Mouse (Mus musculus) liver (tissue): ENCODE data around the gene Lsm10.

Source experiments
- DNase-seq: peaks from one replicate; pipeline ENCODE4 v3.0.0-alpha.2; 2020; ENCODE audit warnings: mixed read lengths

The Lsm10 gene

DNA sequence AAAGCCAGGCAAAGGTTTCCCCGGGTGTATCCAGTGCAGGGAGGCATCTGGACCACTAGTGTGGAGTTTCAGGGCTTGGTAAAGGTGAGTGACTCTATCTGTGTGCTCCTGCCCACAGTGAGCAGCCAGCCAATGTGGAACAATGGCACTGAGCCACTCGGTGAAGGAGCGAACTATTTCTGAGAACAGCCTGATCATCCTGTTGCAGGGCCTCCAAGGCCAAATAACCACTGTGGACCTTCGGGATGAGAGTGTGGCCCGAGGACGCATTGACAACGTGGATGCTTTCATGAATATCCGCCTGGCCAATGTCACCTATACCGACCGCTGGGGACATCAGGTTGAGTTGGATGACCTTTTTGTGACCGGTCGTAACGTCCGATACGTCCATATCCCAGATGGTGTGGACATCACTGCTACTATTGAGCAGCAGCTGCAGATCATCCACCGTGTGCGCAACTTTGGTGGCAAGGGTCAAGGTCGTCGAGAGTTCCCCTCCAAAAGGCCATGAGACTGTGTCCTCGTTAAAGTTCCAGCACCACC lies 1.4 kb downstream of the Lsm10 start:
- no peak for DNase-seq

DNA sequence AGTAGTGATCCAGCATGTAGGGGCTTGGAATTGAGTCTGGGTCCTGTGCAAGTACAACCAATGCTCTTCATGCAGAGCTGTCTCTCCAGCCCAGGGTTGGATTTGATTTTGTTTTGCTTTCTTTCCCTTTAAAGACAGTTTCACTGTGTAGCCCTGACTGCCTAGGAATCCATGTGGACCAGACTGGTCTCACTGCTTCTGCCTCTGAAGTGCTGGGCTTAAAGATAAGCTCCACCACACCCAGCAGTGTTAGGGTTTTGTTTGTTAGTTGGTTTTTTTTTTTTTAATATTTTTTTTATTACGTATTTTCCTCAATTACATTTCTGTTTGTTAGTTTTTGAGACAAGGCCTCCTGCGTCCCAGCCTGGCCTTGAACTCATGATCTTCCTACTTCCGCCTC lies 2.9 kb downstream of the Lsm10 start:
- peak; percentile 50 for DNase-seq

DNA sequence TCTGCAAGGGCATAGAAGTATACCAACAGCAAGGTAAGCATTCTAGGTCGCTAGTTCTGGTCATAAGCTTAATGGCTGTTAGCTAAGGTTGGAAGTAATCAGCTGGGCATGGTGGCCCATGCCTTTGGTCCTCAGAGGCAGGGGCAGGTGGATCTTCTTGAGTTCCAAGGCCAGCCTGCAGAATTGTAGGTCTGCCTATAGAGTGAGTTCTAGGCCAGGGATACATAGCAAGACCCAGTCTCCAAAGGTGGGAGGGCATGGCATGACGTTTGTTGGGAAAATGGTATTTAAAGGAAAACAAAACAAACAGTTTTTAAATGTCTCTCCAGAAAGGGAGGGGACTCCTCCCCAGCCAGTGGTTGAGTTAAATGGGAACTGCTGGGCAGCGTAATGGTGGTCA lies 4.3 kb downstream of the Lsm10 start:
- DNase-seq = no peak

DNA sequence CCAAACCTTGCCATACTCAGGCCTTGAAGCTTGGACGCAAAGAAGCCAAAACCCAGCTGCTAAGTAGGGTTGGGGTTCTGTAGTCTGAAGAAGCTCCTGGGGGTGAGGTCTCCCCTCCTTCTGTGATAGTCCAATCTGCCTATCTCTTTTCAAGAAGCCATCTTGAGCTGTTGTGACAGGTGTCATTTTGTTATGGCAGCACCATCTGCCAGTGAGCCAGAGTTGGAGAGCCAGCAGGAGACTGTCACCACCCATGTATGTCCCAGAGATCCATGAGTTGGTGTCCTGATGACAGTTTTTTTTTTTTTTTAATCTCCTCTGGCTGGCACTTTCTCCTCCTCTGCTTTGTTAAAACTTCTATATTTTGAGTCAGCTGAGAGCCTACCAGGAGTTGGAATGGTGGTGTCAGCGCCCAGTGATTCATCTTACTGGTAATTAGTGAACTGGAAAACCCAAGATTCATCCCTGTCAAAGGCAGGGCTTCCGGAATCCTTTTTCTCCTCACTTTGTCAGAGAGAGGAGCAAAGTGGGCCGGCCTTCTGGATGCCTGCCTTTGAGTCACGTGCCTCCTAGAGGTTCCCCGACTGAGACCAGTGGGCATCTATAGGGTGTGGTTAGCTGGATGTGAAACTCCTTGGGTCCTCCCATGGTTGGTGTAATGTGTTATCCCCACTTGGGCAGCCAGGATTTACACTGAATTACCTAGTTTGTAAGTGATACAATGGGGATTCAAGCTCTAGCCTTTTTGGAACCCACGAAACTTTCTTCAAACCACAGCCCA lies 5.8 kb downstream of the Lsm10 start:
- peak; percentile 83 for DNase-seq

DNA sequence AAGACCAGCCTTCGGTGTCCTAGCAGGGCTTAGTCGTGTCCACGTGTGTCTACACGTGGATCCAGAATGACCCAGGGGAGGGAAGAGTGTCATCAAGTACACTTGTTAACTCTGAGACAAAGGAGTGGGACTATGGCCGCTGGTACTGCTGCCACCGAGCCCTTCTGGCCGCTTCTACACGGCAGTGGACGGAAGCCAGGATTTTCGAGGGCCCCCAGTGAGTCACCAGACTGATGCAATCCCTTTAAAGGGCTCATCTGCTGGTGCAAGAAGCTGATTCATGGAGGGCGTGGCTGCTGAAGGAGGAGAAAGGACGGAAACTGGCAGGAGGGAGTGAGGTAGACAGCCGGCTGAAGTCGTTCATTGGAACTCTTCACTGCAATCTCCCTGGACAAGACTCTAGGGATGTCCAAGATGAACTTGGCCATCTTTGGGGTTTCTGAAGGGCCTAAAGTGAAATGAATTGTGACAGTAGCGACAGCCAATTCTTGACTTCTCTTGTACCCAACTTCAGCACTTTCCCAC lies 6.7 kb downstream of the Lsm10 start:
- DNase-seq = peak; percentile 93

DNA sequence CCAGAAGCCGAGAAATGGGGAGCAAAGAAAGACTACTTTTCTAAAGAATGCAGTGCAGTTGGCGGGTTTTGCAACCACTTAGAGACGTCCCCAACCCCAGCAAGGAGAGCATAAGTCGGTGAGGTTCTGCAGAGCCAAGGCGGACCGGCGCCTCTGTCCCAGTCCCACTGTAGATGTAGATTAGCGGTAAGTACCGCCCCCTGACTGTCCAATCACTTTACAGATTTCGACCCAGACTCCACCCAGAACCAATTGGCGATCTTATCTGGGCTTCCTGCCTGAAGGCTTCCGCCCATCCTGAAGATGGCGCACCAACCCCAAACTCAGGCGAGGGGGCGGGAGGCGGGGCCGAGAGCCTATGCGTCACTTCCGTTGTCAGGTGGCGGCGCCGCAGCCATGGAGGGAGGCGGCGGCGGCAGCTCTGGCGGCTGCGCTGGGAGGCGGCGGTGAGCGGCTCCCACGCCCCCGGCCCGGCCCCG lies 7.2 kb downstream of the Lsm10 start, which contains the start of gene Stk40:
Gene Stk40 (plus strand): TSS at position 368 of the 479 bp plus-strand sequence.
- DNase-seq = peak; percentile 98

DNA sequence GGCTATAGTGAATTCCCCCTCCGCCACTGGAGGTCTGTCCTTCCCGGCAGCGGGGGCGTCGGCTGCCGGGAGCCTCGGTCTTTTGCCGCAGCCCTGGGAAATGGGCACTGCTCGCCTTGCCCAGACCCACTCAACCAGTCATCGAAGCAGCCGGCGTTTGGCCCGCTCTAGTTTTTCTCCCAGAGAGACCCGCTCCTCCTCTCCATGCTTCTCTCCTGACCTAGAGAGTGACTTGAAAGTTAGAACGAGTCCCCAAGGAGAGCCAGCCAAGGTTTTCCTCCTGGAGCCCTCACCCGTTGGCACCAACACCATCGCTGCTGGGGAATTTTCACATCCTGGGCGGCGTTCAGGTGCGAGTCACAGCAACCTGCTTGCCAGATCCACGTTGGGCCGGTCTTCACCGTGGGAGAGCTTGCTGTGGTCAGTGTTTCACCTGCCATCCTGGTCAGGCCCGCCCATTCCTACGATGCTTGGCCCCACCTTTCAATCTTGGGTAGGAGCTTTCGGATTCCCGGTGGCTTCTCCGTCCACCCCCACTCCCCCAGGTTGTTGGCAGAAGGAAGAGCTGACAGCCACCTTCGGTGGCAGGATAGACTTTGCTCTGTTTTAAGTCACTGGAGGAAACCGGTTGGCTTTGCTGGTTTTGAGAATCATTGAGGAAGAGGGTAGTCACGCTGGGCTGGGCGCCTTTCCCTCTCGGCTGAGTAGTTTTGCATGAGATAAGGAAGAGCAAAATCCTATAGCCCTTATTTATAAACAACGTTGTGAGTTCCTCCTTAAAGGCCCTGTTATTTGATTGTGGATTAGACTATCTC lies 8.0 kb downstream of the Lsm10 start:
- peak; percentile 52 for DNase-seq

DNA sequence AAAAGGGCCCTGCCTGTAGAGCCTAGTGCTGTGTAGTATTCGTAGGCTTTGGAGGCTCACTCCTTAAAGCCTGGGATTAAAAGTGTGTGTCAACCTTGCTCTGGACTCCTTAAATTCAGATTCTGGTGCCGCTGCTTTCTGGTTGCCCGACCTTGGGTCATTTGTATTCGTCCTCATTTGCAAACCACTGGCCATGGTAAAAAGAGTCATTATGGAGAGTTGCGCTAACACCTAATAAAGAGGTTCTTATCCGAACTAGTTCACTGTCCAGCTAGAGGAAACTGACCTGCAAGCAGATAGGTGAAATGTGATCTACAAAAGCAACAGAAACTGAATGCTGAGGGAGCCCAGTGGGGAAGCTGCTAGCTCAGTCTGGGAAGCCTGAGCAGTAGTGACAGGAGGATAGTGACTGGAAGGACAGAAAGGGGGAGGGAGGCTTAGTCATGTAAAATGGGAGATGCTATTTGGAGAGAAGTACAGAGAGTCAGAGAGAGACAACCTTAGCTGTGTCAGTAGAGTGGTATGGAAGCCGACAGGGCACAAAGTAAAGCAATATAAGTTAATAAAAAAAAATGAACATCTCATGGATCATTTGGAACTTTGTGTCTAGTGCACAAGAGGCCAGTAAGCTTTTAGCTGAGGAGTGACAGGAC lies 8.8 kb downstream of the Lsm10 start:
- no peak for DNase-seq

DNA sequence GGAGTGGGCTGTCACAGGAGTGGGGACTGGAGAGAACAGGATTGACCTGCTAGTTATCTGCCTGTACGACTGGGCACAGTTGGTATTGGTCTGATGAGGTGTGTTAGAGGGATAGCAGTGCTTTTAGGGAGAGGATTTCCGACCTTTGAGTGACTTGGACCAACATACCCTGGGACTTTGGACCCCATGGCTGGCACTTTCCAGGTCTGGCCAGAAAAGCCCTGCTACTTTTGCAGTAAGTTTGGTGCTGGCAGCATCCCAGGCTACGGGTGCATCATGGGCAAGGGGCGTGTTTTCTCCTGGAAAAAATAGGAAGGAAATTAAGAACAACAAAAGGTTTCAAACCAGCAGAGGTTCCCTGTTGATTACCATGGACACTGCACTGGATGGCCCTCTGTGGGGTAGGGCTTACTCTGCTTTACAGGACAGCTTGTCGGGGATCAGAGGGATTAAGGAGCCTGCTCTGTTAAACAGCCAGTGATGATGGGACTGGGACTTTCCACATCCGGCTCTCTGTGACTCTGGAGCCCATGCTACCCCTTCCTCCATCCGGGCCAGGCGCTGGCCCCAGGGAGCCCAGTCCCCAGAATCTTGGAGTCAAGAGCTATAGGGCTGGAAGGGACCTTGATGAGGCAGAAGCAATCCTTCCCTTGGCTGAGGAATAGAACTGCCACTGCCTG lies 11.8 kb downstream of the Lsm10 start:
- DNase-seq = no peak

DNA sequence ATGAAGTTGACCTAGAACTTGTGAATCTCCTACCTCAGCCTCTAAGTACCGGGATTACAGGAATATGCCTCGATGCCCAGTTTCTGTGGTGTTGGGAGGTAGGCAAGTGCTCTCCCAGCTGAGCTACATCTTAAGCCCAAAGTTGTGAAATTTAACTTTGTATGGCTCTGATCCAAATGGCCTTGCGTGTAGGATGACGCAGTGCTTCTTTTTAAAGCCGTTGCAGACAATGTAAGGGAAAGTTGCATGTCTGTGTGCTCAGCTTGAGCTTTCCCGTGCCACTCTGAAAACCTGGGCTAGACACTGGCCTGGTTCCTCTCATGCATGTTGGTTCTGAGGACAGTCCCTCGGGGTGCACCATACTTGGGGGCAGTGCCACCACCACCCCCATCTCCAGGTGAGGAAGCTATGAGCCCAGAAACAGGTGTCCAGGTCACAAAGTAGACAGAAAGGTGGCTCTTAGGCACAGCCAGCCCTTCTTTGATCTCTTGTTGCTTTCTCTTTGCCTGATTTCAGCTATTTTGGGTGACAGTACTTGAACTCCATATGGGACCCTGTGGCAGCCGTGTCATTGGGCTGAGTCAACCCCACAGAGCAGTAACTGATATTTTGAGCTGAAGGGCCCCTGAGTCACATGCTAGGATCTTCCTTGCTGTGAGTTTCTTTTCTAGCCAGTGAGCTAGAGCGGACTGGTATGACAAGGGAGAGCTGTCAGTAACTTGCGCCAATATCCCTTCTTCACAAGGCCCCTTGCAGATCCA lies 13.4 kb downstream of the Lsm10 start:
- no peak for DNase-seq

DNA sequence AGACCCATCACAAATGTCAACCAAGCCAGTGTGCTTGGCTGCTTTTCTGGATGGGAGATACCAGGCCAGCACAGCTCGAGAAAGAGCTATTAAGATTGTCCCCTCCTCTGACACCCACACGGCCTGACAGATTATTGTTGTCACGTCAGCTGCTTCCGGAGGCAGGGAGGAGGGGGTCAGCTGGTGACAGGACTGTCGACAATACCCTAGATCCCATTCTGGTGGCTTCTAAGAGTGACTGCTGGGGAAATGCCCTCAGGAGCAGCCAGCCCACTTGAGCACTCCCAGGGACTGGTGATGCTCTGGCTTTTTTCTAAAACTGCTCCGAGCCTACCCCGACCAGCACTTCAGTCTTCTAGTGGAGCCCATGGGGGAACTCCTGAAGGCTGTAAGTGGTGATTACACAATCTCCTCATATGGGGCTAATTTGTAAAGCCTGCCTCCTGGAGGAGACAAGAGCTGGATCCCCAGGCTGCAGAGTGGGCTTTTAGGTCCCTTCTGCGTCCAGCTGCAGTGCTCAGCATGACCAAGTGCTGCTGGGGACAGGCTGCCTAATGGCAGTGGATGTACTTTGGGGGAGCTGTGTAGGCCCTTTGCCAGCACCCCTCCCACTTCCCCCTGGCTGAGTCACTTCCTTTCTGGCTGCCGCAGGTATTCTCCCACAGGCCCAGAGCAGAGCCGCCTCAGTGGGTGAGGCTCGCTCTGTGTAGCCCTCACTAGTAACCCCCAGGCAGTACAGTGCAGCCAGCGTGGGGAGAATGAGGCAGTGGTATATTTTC lies 14.1 kb downstream of the Lsm10 start:
- DNase-seq = peak; percentile 53

DNA sequence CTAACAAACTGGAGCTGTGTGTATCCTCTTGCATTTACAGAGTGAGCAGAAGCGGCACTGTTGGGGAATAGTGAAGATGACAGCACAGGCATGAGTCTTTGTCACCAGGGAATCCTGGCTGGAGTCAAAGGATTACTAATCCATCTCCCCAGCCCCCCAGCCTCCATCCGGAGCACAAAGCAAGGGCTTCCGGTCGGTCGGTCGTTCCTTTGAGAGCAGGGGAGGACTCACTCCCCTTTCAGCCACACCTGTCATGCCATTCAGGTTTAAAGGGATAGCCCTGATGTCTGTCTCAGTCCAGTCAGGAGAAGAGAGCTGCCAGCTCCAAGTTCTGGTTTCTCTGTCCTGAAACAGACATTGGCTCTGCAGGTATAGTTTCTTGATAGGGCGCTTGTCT lies 14.7 kb downstream of the Lsm10 start:
- no peak for DNase-seq

DNA sequence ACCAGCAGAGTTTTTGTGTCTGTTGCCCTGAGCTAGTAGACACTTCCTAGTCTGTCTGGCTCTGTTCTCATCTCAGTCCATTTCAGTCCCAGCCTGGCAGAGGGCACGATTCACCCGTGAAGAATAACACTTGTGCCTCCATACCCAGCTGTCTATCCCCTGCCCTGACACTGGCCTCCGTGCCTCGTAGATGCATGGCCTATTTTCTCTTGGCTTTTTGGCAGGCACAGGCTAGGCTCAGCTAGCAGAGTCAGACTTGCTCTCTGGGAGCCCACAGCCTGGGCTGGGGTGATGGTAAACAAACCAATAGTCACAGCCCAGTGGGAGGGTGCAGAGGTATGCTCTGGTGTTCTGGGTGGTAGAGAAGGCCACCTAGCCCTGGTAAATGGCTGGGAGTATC lies 16.8 kb downstream of the Lsm10 start:
- no peak for DNase-seq

DNA sequence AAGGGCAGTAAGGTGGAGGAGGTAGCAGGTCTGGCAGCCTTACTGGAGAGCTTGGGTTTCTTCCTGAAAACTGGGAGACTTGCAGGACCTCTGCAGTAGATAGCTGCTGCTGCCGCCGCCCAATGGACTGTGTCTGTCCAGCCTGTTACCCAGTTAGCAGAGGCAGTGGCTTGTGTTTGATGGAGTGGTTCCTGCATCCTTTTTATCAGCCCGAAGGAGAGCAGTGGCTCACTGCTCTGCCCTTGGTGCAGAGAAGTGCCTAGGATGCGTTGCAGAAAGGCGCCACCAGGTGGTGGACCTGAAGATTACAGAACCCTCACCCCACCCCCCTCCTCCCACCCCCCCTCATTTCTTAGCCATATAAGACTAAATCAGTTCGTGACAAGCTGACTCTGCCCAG lies 17.5 kb downstream of the Lsm10 start:
- peak; percentile 65 for DNase-seq

DNA sequence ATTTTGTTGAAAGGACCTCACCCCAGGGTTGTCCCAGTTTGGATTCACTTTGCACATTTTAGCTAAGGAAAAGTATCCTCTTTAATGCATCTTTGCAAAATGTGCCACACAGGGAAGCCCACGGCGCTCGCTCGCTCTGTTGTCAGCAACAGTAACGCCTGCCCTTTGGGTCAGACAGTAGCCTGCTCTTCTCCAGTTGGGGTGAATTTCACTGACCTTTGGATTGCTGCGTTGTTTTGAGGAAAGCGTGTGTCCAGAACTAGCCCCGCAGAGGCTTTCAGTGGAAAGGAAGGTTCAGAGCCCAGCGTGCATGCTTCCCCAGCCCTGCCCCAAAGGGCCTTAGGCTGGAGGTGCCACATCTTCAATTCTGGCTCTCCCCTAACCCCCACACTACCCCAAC lies 19.0 kb downstream of the Lsm10 start:
- DNase-seq = no peak

DNA sequence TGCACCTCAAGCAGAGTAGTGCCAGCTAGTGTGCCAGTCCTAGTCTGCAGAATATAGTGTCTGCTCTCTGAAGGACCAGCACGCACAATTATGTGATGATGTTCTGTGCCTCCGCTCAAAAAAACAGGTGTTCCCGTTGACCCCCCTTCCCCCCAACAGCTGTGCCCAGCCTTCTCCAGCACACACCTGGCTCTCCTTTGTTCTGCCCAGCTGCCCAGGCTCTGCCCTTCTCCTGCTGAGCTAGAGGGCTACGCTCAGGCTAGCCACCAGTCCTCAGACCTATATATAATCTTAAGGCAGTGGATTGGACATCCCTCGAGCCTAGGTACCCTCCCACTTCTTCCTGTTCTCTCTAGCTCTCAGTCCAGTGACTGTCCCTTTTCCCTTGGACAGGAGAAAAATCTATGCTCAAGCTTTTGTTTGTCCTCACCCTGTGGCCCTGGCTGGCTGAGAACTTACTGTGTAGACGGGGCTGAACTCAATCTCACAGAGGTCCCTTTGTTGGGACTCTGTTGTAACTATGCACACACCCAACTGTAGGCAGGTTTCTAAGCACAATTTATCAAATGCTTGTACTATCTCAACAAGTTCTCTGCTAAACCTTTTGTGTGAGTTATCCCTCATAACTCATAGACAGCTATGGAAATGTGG lies 19.6 kb downstream of the Lsm10 start:
- DNase-seq = no peak

DNA sequence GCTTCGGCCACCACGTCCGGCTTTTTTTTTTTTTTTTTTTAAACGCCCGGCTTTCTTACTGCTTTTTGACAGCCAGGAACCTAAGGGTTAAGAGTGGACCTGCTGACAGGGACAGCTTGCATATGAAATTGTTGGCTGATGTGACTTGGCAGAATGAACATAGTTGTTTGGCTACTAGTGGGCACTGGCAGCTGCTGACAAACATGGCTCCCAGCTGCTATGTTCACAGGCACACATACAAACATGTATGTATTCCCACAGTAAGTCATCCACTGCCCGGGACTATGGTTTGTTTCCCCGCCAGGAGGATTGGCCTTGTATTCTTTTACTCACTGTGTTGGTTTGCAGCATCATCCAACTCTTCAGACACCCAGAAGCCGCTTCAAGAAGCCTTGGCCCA lies 20.7 kb downstream of the Lsm10 start:
- no peak for DNase-seq

DNA sequence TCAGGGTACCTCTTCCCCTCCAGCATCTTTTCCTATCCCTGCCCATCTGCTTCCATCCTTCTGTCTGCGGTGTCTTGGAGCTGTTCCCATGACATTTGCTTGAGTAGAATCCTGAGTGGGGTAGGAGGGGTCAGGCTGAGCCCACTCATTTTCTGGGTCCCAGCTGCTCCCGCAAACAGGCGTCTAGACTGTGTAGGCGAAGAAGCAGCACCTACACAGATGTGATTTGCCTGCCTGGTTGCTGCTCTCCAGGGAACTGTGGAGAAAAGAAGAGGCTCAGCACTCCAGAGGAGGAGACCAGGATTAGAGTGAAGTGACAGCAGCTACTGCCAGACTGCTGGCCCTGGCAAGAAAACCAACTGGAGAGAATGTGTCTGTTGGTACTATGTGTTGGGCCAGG lies 22.2 kb downstream of the Lsm10 start:
- DNase-seq = peak; percentile 1

DNA sequence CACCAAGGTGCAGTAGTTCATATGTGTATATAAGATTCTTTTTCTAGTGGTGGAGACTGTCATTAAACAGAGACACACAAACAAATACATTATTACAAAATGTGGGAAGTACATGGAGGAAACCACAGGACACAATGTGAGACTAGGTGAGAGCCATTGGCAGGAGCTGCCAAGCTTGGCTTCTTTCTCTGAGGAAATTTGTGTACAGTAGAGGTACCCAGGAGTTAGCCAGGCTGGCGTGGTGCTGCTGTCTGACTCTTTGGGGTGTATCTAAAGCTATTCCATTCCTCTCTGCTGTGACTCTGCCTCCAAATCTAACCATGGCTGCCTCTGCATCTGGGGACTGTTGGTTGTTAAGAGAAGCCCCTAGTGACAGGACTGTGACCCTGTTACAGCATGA lies 22.6 kb downstream of the Lsm10 start:
- DNase-seq = no peak

DNA sequence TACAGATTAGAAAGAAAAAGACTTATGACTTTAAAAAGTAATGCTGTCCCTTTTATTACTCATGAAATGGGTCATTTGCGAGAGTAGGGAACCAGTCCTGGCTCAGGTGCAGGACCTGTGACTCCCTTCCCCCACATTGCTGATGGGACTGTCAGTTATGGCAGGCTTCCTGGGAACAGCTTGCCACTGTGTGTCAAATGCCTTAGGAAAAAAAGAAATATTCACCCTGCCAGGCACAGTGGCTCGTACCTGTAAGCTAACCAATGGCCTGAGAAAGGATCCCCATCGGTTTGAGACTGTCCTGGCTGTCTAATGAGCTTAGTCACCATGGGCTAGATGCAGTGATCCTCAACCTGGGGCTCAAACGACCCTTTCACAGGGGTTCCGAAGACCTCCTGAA lies 23.6 kb downstream of the Lsm10 start:
- no peak for DNase-seq
